Mouse (Mus musculus): Measurements from ENCODE around the gene Rgsl1. TPM values are rescaled to one million over a fixed set of nuclear protein-coding genes. Genes with fewer than 3 reads are reported as not detected.

Rgsl1 gene
- polyA plus RNA-seq, 1 experiment, result 6.0 TPM

DNA sequence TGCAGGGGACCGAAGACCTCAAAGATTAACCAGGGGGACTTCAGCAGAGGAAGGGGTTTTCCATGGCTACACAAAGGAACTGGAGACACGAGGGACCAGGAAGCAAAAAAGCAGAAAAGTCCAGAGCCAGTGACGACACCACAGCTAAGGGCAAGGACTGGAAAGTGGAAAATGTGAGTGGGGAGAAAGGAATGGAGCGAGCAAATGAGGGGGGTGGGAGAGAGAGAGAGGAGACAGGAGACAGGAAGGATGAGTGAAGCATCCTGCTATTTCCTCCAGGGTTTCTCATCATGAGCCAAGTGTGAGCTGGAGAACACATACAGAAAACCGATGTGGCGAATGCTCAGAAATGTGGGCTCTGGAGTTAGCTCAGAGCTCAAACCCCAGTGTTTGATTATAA lies 107.8 kb downstream of the Rgsl1 start:
- no peak for TF ChIP-seq POLR2A (IDR thresholded peaks at IDR 0.05; ENCODE audit: extremely low read depth, insufficient read depth, low read length)
- no peak for TF ChIP-seq CTCF (IDR thresholded peaks at IDR 0.05; ENCODE audit: extremely low read depth, insufficient read depth, low read length)
- Histone ChIP-seq H3K4me1 (ENCODE audit: control insufficient read depth, insufficient read depth, low read length) (peaks cover 12% of the 10 kb centered on the region), H3K4me3 (ENCODE audit: insufficient read depth, low read length) (no peak overlapping the region), H3K27ac (ENCODE audit: insufficient read depth, low read length) (no peak overlapping the region)

DNA sequence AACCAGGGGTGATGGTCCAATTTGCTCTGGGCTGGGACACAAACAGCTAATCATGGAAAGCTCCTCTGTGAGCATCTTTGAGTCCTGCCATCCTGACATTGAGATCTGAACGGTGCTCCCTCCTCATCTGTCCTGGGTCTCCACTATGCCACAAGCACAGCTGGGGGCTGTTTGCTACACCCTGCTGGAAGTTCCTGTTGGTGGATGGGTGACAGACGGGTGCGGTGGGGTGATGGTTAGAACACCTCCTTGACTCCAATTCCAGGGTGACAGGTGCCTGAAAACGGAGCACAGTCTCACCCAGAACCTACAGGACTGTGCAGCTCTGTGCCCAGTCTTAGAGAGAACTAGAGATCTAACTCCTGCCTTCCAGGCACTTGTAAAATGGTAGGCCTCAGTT lies 109.1 kb downstream of the Rgsl1 start:
- Histone ChIP-seq H3K4me3 (ENCODE audit: insufficient read depth, low read length) (no peak overlapping the region), H3K4me1 (ENCODE audit: control insufficient read depth, insufficient read depth, low read length) (peaks cover 15% of the 10 kb centered on the region), H3K27ac (ENCODE audit: insufficient read depth, low read length) (no peak overlapping the region)
- TF ChIP-seq POLR2A (IDR thresholded peaks at IDR 0.05; ENCODE audit: extremely low read depth, insufficient read depth, low read length) (no peak), CTCF (IDR thresholded peaks at IDR 0.05; ENCODE audit: extremely low read depth, insufficient read depth, low read length) (no peak)

DNA sequence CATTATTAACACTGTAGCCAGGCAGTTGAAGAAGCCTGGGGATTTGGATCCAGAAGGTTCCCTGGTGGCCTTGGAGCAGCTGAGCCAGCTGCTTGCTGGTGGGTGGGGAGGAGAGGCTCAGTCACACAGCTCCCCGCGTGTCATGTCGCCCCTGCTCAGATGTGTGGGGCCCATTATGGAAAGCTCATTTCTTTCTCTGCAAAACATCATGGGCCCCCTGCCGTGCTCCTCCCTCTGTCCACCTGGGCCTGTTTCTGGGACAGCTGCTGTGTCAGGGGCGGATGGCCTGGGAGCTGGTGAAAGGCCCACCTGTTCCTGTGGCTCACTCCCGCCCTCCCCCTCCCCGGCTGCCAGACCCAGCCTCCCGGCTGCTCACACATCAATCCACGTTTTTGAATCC lies 110.8 kb downstream of the Rgsl1 start:
- no peak for TF ChIP-seq POLR2A (IDR thresholded peaks at IDR 0.05; ENCODE audit: extremely low read depth, insufficient read depth, low read length)
- no peak for TF ChIP-seq CTCF (IDR thresholded peaks at IDR 0.05; ENCODE audit: extremely low read depth, insufficient read depth, low read length)
- peaks cover 15% of the 10 kb centered on the region for H3K4me1 ChIP-seq (ENCODE audit: control insufficient read depth, insufficient read depth, low read length)
- H3K27ac ChIP-seq (ENCODE audit: insufficient read depth, low read length), result no peak overlapping the region
- no peak overlapping the region for H3K4me3 ChIP-seq (ENCODE audit: insufficient read depth, low read length)

GRCm38 (mm10) chr1:153730671-153731070 lies 113.3 kb downstream of the Rgsl1 start:
- Histone ChIP-seq H3K4me3 (ENCODE audit: insufficient read depth, low read length) (no peak overlapping the region), H3K27ac (ENCODE audit: insufficient read depth, low read length) (peak overlapping the region; percentile 76; the same call in 1 of the 2 replicates), H3K4me1 (ENCODE audit: control insufficient read depth, insufficient read depth, low read length) (peaks cover 8% of the 10 kb centered on the region; the same call in 1 of the 2 replicates)
- TF ChIP-seq POLR2A (IDR thresholded peaks at IDR 0.05; ENCODE audit: extremely low read depth, insufficient read depth, low read length), result no peak
- TF ChIP-seq CTCF (IDR thresholded peaks at IDR 0.05; ENCODE audit: extremely low read depth, insufficient read depth, low read length), result no peak

- Histone ChIP-seq H3K4me1 (ENCODE audit: control insufficient read depth, insufficient read depth, low read length) (peaks cover 8% of the 10 kb centered on the region; the same call in 1 of the 2 replicates), H3K27ac (ENCODE audit: insufficient read depth, low read length) (no peak overlapping the region), H3K4me3 (ENCODE audit: insufficient read depth, low read length) (no peak overlapping the region)
- TF ChIP-seq CTCF (IDR thresholded peaks at IDR 0.05; ENCODE audit: extremely low read depth, insufficient read depth, low read length) (no peak), POLR2A (IDR thresholded peaks at IDR 0.05; ENCODE audit: extremely low read depth, insufficient read depth, low read length) (no peak)
Observed at GRCm38 (mm10) chr1:153729806-153730205, 114.1 kb downstream of the Rgsl1 start.

Other genes with a start within 250 kb of the Rgsl1 start
- 43.2 and 47.3 TPM in 2 replicates for gene Rgs8, start 191.1 kb downstream of the Rgsl1 start, polyA plus RNA-seq (2012; rRNA removed)
- gene Rgs16, start 103.8 kb downstream of the Rgsl1 start, polyA plus RNA-seq (2012; rRNA removed), result 10.9 and 13.4 TPM in 2 replicates
- 15.0 and 17.5 TPM in 2 replicates for gene Rnasel, start 94.7 kb downstream of the Rgsl1 start, polyA plus RNA-seq (2012; rRNA removed)
- not detected in 2 replicates for gene Teddm1b, start 30.2 kb upstream of the Rgsl1 start, polyA plus RNA-seq (2012; rRNA removed)
- gene Teddm1a, start 47.6 kb upstream of the Rgsl1 start, polyA plus RNA-seq (2012; rRNA removed), result not detected in 2 replicates
- gene Glul, start 55.8 kb upstream of the Rgsl1 start, polyA plus RNA-seq (2012; rRNA removed), result 2,520 and 2,775 TPM in 2 replicates
- 4.6 and 5.7 TPM in 2 replicates for gene Teddm2, start 56.1 kb upstream of the Rgsl1 start, polyA plus RNA-seq (2012; rRNA removed)

Measured in cortical plate, adult 2 months (tissue).